Mouse (Mus musculus) lung, postnatal 0 days (tissue): ENCODE measurements around the gene Col6a1.

ENCODE experiments used
- CTCF ChIP-seq: IDR thresholded peaks from 2 replicates; pipeline ENCODE4 v1.5.1; 2016; ENCODE audit warnings: antibody characterized with exemption, mild to moderate bottlenecking
- EP300 ChIP-seq: IDR thresholded peaks from 2 replicates; pipeline ENCODE4 v1.6.1; 2016; ENCODE audit warnings: antibody characterized with exemption, mild to moderate bottlenecking, control low read depth

GRCm38 (mm10) chr10:76724231-76724736, 1.7 kb downstream of the Col6a1 start:
- TF ChIP-seq CTCF, result no peak
- TF ChIP-seq EP300, result no peak
